Mouse (Mus musculus): ENCODE data around the gene Tbc1d8. TPM values are rescaled to one million over a fixed set of nuclear protein-coding genes. Genes with fewer than 3 reads are reported as not detected.

Gene Tbc1d8
- total RNA-seq, 2 experiments from 2014 or later, result 5.6 to 6.3 TPM

DNA sequence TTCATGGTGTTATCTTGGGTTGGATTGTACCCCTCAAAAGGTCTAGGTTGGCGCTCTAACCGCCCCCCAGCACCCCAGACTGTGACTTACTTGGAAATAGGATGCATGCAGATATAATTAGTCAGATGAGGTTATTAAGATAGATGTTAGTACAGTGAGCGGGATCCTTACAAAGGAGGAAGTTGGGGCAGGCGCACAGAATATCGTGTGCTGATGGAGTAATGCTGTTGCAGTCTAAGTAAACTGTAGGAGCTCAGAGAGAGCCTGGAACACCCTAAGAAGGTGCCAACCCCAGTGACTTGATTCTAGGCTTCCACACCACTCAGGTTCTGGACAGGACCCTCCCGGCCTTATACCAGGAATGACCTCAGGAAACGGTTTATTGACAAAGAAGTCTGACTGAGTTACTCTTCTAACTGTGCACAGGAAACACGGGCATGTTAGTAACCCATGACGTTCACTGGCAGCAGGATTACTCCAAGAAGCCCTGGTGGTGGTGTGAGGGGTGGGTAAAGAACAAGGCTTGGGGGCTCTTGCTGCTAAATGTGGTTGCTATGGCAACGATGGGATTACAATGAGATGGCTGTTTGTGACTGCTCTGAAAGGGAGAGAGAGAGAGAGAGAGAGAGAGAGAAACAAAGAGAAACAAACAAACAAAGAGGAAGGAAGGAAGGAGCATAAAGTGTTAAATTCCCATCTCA lies 3.7 kb upstream of the Tbc1d8 start:
- intact Hi-C loops (cut with DNase I), result no loop called here
- DNase-seq (ENCODE audit: low spot score), result no peak

DNA sequence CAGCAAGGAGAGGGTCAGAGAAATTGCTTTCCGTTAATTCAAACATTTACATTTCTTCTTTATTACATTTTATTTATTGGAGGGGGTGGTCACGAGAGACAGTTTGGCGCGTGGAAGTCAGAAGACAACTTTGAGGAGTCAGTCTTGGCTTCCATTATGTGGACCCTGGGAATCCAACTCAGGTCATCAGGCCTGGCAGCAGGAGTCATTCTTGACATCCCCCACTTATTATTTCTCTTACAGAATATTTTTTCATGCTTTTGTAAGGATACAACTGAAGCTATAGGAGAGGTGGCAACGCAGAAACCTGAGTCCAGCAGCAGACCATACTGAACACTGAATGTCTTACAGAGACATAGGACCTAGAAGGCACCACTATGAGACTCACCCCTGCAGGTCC lies 699 bp upstream of the Tbc1d8 start:
- DNase-seq (ENCODE audit: low spot score), result no peak
- intact Hi-C loops (cut with DNase I), result loop anchor here (5.0 kb wide), 1 partner anchor 43 kb away; no protein-coding TSS in a partner anchor

DNA sequence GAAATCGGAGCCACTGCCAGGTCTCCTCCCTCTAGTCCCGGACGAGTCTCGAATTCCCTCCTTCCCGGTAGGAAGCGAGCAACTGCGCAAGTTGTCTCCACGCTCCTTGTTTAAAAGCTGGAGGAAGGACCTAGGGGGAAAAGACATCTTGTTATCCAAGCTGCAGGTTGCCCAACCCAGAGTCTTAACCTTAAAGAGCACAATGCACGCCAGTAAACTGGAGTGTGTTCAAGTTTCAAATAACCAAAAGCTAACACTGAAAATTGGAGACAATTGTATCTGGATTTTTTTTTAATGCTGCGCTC lies 293 bp upstream of the Tbc1d8 start:
- intact Hi-C loops (cut with DNase I), result loop anchor here (5.0 kb wide), 1 partner anchor 43 kb away; no protein-coding TSS in a partner anchor
- DNase-seq (ENCODE audit: low spot score), result no peak

DNA sequence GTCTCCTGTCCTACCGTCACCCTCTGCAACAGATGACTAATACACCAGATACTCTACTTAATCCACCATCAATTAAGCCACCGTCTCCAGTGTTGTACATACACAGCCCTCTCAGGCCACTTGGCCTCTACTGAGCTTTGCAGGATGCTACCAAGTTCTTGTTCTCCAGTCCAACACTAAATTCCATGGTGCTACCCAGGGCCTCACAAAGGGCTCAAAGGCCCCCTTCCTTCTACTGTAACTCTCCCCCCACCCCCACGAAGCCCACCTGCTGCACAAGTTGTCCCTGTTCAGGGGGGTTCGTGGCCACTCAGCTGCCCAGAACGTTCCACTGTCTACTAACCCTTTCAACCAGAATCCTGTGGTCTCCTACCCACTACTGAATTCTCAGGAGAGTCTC lies 1.5 kb downstream of the Tbc1d8 start:
- intact Hi-C loops (cut with DNase I), result loop anchor here (5.0 kb wide), 1 partner anchor 45 kb away; no protein-coding TSS in a partner anchor
- no peak for DNase-seq (ENCODE audit: low spot score)

DNA sequence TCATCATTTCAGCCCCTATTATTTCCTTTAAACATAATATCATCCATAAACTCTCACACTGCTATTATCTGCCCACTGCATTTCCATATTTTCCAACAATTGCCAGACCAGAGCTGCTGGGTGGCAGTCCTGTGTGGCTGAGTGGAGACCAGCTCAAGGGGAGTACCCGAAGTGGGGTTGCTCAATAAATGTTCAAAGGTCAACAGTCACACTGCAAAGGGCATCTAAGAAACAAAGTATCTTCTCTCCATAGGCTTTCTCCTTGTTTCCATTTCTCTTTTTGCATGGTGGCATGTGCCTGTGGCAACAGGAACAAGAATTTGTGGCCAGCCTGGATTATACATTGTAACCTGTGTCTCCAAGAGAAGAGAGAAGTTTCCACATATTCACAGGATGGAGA lies 2.2 kb downstream of the Tbc1d8 start:
- intact Hi-C loops (cut with DNase I), result loop anchor here (5.0 kb wide), 1 partner anchor 46 kb away; no protein-coding TSS in a partner anchor
- no peak for DNase-seq (ENCODE audit: low spot score)

DNA sequence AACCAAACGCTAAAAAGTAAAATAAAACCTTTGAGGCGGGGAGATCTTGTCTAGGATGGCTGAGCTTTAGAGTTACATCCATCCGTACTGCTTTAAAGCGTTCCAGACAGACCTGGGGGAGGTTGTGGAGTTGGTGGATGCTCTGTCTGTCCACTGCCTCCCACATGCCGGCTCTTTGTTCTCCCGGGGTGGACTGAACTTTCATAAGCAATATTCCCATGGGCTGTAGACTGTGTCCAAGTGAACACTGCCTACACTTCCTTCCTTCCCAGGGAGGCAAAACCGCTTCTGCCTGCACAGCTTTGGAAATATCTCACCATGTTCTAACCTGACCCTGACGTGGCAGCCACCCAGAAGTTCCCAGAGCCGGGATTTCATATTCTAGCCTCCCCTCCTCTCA lies 4.0 kb downstream of the Tbc1d8 start:
- no peak for DNase-seq (ENCODE audit: low spot score)
- intact Hi-C loops (cut with DNase I), result no loop called here

DNA sequence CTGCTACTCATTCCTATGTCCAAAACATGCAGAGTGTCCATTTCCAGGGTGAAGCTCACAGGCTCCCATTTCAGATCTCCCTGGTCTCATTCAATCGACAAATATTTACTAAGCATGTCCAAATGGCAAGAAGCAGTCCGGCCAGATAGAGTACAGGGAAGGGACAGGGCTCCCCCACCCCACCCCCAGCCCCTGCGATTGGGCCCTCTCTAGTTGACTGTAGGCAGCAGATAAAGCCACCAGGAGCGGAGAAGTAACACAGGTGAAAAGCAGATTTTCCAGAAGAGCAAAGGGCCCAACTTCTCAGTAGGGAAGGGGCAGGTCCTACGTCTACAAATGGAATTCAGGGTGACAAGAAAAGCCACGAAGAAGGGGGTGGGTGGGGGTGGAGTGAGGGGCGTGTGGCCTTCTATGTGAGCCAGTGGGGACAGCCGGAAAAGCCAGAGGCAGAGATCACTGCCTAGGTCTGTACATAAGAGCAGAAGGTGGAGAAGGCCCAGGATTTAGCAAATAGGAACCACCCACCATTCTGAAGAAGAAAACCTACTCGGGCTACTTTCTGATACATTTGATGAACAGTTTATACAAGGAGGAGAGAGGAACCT lies 7.2 kb downstream of the Tbc1d8 start:
- no peak for DNase-seq (ENCODE audit: low spot score)
- intact Hi-C loops (cut with DNase I), result no loop called here

DNA sequence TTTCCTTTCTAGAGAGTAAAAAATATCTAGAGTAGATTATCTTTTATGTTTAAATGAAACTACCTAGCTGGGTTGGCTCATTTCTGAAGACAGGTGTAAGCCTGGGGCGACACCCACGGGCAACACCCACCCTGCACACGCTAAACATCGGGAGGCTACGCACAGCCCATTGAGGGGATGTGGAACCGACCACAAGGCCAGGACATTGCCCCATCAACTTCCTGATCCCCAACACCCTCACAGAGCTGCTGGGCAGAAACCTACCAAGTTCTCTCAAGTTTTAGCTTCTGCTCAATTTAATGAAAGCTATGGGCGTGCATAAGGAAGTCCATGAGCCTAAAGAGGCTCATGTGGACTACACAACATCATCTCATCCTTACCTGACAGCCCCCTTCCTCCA lies 9.6 kb downstream of the Tbc1d8 start:
- DNase-seq (ENCODE audit: low spot score), result no peak
- intact Hi-C loops (cut with DNase I), result no loop called here

DNA sequence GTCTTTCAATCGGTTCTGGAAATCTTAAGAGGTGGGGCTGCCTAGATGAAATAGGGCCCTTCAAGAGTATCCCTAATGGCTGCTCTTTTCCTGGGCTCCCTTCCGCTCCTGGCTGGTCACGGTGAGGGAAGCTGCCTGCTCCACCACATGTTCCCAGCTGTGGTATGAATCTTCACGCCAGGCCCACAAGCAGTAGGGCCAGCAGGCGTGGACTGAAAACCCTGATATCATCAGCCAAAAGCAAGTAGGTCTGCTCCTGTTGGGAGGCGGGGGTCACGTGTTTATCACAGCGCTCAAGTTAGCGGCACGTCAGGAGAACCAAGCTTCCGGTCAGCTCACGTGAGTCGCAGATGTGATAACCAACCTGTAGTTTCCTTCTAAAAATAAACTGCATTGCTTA lies 12.0 kb downstream of the Tbc1d8 start:
- DNase-seq (ENCODE audit: low spot score), result no peak
- intact Hi-C loops (cut with DNase I), result no loop called here

DNA sequence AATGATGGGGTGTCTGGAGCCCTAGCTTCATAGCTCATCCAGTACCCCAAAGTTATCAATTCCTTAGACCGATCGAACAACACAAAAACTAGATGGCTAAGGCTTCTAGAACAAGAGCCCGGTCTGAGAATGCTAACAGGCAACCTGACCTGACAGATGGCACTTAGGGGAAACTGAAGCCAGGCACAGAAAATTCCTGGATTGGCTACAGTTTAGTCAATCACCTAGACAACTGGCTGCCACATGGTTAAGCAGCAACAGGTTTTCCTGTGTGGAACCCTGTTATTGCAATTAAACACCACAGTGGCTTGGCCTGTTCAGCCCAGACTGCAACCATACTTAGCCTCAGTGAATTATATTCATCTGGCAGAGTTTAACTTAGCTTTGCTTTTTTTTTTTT lies 13.8 kb downstream of the Tbc1d8 start:
- intact Hi-C loops (cut with DNase I), result no loop called here
- DNase-seq (ENCODE audit: low spot score), result no peak

DNA sequence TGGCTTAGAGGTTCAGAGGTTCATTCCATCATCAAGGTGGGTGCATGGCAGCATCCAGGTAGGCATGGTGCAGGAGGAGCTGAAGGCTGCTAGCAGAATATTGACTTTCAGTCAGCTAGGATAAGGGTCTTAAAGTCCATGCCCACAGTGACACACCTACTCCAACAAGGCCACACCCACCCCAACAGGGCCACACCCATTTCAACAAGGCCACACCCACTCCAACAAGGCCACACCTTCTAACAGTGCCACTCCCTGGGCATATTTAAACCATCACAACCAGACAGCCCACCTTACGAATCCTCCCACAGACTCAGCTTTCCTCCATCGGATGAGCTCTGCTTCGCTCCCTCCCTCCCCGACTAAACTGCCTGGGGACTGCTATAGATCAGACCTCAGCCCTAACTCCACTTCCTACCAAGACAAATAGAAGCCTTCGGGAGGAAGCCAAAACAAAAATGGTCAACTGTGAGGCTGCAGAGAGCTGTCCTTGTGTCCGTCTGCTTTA lies 15.6 kb downstream of the Tbc1d8 start:
- intact Hi-C loops (cut with DNase I), result no loop called here
- DNase-seq (ENCODE audit: low spot score), result no peak

DNA sequence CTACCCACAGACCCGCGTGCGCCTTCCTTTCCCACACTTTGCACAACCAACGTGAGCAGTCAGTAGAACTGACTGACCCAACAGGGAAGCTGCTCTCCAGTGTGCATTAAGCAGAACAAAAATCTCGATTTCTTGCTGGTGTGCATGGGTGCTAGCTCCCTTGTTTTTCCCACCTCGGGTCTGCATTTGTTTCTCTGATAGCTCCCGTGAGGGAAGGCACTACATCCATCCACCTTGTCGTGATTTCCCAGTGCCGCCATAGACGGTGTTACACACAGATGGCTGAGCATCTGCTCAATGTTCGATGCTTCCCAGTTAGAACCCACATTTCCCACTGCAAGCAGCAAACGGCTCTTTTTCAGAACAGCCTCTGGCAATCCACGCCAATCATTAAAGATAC lies 16.5 kb downstream of the Tbc1d8 start:
- intact Hi-C loops (cut with DNase I), result no loop called here
- DNase-seq (ENCODE audit: low spot score), result no peak

DNA sequence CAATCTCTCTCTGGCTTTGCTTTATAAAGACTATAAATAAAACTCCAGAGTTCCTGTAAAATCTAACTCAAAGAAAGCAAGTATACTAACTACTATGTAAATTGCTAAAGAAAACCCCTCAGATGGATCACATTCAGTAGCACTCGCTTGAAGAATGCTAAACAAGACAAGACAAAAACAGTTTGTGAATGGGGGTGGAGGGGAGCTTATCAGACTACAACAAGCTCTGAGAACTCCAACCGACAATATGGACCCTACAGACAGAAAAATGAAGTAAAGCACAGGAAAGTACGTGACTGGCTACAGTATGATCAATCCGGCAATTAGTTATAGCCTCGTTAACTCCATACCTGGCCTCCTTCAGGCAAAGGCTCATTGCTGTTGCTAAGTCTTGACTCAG lies 18.1 kb downstream of the Tbc1d8 start:
- intact Hi-C loops (cut with DNase I), result no loop called here
- no peak for DNase-seq (ENCODE audit: low spot score)

DNA sequence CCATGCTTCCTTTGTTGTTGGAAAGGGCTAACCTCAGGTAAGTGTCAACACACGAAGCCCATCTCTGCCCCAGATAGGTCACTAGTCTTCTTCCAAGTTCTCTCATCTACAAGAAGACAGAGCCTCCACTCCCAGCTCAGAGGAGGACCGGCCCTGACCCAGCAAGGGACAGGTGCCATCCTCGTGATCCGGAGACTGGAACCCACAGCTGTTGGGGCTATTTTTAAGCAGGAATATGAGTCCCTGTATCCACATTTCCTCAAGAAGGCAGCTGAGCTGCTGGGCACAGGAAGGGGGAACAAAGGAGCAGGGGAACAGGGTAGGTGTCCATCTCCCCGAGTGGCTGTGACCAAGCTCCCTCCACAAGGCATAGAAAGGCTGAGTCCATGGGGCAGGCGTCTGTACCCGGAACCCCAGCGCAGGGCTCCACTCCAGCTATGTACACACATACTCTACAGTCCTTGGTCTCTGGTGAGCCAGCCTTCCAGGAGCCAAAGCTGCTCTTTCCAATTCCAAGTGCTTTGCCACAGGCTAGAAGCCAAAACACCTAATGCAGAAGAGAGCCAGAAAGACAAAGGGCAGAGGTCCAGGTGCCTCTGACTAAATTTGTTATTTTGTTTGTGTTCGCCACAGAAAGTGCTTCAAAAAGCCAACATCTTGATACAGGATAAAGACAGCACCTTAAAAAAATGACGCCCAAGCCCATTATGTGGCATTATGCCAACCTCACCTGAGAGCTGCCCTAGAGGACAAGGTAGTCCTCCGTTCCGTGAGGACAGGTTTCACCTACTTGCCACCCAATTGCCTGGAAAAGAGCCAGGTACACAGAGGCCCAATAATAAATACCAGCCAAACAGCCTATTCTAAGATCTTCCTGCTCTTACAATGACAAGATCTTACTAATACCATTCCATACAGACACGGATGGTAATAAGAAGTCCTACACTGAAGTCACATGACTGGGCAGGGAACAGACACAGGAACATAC lies 20.4 kb downstream of the Tbc1d8 start:
- intact Hi-C loops (cut with DNase I), result no loop called here
- no peak for DNase-seq (ENCODE audit: low spot score)

DNA sequence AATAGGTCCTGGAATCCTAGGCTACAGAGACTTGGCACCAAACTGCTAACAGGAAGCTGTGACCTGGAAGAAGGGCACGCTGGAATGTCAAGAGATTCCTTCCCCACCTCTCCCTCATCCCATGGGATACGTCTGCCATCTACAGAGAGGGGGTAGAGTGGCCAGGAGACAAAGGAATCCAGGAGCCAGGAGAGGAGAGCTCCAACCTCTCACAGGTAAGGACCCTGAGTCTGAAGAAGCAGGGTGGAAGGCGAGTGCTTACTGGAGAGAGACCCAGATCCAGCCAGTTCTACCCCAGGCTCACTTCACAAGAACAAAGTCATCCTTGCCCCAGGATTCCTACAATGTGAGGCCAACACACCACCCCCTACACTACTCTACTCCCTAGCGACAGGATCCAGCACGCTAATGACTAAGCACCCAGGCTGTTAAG lies 22.1 kb downstream of the Tbc1d8 start:
- intact Hi-C loops (cut with DNase I), result no loop called here

DNA sequence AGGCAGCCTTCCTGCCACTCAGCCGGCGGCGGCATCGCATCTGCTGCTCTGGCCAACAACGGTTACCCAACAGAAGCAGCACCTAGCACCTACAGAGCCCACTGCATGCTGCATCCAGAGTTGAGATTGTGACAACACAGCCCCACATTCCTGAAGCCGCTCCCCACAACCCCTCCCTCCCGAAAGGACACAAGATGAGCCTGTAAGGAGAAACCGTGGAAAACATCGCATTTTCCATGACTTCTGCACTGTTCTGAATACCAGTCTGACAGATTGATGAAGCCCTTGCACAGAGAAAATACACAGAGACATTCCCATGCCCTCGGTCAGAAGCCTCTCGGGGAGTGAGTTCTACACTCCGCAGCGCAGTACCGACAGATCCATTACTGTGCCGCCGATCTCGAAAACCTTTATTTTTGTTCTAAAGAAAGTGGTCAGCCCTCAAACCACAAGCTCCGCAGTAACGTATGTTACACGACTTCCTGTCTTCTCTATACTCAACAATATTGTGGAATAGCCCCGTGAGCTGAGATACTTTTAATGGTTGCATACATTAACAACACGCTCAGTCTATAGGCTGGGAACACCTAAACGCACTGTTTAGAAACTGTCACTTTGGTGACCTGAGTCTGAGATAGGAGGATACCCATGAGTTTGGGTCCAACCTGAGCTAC lies 23.1 kb downstream of the Tbc1d8 start:
- intact Hi-C loops (cut with DNase I), result no loop called here
- DNase-seq (ENCODE audit: low spot score), result no peak

More for the DNA sequence above, 22.1 kb downstream of the Tbc1d8 start:
- no peak for DNase-seq (ENCODE audit: low spot score)

DNA sequence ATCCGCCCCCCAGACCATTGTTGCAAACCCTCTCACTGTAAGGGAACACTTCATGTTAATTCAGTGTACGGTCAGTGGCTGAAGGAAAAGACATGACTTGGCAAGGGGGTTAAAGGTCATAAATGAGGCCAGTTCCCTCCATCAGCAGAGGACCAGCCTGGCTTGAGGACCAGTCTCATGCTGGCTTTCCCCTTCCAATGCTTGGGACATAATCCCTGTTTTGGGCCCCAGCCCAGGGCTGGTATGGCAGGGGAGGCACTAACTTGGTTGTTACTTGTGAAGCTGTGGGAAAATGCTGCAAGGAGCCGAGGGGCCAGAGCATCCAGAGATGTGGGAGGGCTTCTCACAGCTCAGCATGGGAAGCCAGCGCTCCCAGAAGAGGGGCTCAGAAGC lies 23.8 kb downstream of the Tbc1d8 start:
- intact Hi-C loops (cut with DNase I), result no loop called here
- no peak for DNase-seq (ENCODE audit: low spot score)

DNA sequence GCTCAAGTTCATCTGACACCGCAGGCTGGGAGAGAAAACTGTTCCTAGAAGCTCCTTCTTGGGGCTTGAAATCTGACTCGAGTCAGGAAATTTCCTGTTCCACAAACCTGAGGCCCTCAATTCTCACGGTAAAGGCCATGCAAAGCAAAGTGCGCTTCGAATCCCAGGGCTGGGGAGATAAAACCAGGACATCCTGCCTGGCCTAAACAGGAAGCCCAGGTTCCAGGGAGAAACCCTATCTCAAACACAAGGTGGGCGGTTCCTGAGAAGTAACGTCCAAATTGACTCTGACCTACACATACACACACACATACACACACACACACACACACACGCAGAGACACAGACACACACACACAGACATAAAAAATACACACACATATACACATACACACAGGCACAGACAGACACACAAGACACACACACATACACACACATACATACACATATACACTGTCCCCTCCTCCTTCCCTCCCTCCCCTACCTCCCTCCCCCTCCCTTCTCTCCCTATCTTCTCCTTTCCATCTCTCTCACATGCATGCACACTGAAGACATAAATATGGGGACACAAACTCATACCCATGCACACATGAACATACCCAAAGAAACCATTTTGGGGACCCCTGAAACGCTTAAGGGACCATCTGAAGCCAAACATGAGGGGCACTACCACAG lies 24.3 kb downstream of the Tbc1d8 start:
- intact Hi-C loops (cut with DNase I), result no loop called here
- no peak for DNase-seq (ENCODE audit: low spot score)

DNA sequence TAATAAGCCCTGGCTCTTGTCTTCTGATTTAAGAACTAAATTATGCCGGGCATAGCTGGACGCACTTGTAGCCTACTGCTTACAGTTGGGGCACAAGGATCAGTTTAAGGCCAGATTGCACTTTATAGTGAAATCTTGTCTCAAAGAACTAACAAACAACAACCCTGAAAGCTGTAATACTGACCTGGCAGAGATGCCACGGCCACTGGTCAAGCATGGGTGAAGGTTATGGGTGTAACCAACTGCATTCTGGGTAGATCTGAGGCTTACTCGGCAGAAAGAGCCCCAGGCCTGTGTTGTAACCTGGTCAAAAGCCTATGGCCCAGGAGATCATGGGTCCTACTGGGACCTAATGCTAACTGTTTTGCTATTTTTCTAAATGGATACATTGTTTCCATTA lies 26.4 kb downstream of the Tbc1d8 start:
- intact Hi-C loops (cut with DNase I), result no loop called here

More for the DNA sequence above, 26.4 kb downstream of the Tbc1d8 start:
- DNase-seq (ENCODE audit: low spot score), result no peak

Data from heart, postnatal 25 days (tissue).